Mouse (Mus musculus): Measurements from ENCODE around the gene Ago3. TPM values are rescaled to one million over a fixed set of nuclear protein-coding genes. Genes with fewer than 3 reads are reported as not detected.

Ago3 gene
- polyA plus RNA-seq, 1 experiment from 2014 or later: 15.7 TPM

DNA sequence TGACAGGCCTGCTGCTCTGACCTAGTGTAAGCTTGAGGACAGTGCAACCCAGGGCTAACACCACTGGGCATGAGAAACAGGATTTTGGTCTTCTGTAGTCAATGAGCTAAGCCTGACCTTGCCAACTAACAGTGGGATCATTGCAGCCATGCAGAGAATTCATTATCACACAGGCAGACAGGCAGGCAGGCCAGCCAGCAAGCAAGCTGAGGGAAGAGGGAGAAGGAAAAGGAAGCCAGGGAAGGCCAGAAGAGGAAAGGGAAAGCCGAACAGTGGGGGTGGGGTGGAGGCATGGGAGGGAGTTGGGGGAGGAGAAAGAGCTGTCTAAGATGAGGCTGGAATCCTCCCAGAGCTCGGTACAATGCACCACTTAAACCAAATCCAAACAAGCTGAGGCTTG is 6.9 kb upstream of the Ago3 start:
- no peak for ATAC-seq (replicated peaks; ENCODE audit: insufficient number of reproducible peaks, low FRiP score, low TSS enrichment)
- Histone ChIP-seq H3K4me2 (no peak overlapping the region), H3K9ac (ENCODE audit: low read depth, low read length) (no peak overlapping the region), H3K27me3 (ENCODE audit: control insufficient read depth, insufficient read depth, low read length) (no peaks in the 10 kb centered on the region), H3K27ac (ENCODE audit: low read depth, low read length) (no peak overlapping the region), H3K9me3 (replicated peaks; ENCODE audit: control insufficient read depth, low read length) (no peaks in the 10 kb centered on the region), H3K4me1 (ENCODE audit: control insufficient read depth, insufficient read depth, low read length) (no peaks in the 10 kb centered on the region), H3K4me3 (ENCODE audit: low read depth, low read length) (no peak overlapping the region), H3K36me3 (ENCODE audit: control insufficient read depth, insufficient read depth, low read length) (peaks cover 7% of the 10 kb centered on the region; the same call in 1 of the 2 replicates)
- 36% methylated on average over 2 of the region's 2 CpGs for WGBS (ENCODE audit: insufficient replicate concordance)

DNA sequence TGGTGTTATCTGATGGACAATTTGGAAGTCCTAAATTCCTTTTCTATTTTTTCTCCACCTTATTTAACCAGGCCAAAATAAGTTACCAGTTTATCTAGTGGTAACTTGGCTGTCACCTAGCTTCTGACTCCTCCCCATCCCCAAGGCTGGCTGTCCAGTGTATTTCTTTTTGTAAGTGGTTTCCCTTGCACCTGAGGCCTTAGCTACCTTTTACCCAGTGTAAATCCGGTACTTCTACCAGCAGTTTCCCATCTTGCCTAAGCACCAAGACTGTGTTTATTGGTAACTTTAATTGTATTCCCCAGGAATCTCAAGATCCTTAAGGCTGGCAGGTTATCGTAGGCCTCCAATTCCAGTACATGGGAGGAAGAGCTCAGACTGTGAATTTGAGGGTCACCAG is 4.7 kb upstream of the Ago3 start:
- Histone ChIP-seq H3K4me3 (ENCODE audit: low read depth, low read length) (no peak overlapping the region), H3K9me3 (replicated peaks; ENCODE audit: control insufficient read depth, low read length) (no peaks in the 10 kb centered on the region), H3K4me1 (ENCODE audit: control insufficient read depth, insufficient read depth, low read length) (no peaks in the 10 kb centered on the region), H3K9ac (ENCODE audit: low read depth, low read length) (no peak overlapping the region), H3K4me2 (no peak overlapping the region), H3K27me3 (ENCODE audit: control insufficient read depth, insufficient read depth, low read length) (no peaks in the 10 kb centered on the region), H3K27ac (ENCODE audit: low read depth, low read length) (no peak overlapping the region), H3K36me3 (ENCODE audit: control insufficient read depth, insufficient read depth, low read length) (peaks cover 2% of the 10 kb centered on the region; the same call in 1 of the 2 replicates)
- no peak for ATAC-seq (replicated peaks; ENCODE audit: insufficient number of reproducible peaks, low FRiP score, low TSS enrichment)
- 82% methylated on average over 2 of the region's 2 CpGs for WGBS (ENCODE audit: insufficient replicate concordance)

DNA sequence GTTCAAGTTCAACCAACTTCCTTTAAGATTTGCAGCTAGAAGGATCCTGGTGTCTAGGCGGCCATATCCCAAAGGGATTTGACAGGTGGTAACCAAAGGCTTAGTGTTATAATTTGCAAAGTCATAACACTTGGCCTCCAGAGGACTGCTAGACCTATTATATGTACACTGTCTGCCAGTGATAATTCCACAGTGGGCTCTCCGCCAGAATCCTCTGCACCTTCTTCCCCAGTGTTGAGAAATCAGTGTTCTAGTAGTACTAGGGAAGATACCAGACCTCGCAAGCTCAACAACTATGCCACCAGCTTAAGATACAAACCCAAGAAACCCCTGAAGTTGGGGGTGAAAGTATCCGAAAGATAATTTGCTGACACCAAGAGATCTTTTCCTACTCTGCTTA is 3.8 kb upstream of the Ago3 start:
- H3K4me2 ChIP-seq: no peak overlapping the region
- no peaks in the 10 kb centered on the region for H3K27me3 ChIP-seq (ENCODE audit: control insufficient read depth, insufficient read depth, low read length)
- 85% methylated on average over 4 of the region's 4 CpGs for WGBS (ENCODE audit: insufficient replicate concordance)
- H3K9me3 ChIP-seq (replicated peaks; ENCODE audit: control insufficient read depth, low read length): no peaks in the 10 kb centered on the region
- H3K4me1 ChIP-seq (ENCODE audit: control insufficient read depth, insufficient read depth, low read length): peaks cover 6% of the 10 kb centered on the region; the same call in 1 of the 2 replicates
- no peaks in the 10 kb centered on the region for H3K36me3 ChIP-seq (ENCODE audit: control insufficient read depth, insufficient read depth, low read length)
- H3K27ac ChIP-seq (ENCODE audit: low read depth, low read length): no peak overlapping the region
- ATAC-seq (replicated peaks; ENCODE audit: insufficient number of reproducible peaks, low FRiP score, low TSS enrichment): no peak
- no peak overlapping the region for H3K9ac ChIP-seq (ENCODE audit: low read depth, low read length)
- no peak overlapping the region for H3K4me3 ChIP-seq (ENCODE audit: low read depth, low read length)

DNA sequence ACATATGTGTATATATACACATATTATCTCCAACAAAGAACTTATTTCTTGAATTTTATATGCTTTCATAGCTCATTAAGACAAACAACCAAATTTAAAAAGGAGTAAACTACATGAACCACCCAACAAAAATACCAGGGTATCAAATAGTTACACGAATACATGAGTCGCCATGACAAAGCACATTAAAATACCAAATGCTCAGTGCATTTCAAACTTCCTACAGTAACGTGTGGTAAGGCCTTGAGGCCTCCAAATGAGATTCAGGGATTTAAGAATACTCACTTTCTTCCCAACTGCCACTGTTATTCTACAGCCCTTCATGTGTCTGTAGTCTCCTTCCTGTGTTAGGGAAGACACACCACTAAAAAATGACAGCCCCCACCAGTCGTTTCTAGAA is 2.4 kb upstream of the Ago3 start:
- Histone ChIP-seq H3K4me1 (ENCODE audit: control insufficient read depth, insufficient read depth, low read length) (peaks cover 6% of the 10 kb centered on the region; the same call in 1 of the 2 replicates), H3K27me3 (ENCODE audit: control insufficient read depth, insufficient read depth, low read length) (no peaks in the 10 kb centered on the region), H3K4me2 (no peak overlapping the region), H3K27ac (ENCODE audit: low read depth, low read length) (no peak overlapping the region), H3K9me3 (replicated peaks; ENCODE audit: control insufficient read depth, low read length) (no peaks in the 10 kb centered on the region), H3K36me3 (ENCODE audit: control insufficient read depth, insufficient read depth, low read length) (no peaks in the 10 kb centered on the region), H3K4me3 (ENCODE audit: low read depth, low read length) (no peak overlapping the region), H3K9ac (ENCODE audit: low read depth, low read length) (no peak overlapping the region)
- ATAC-seq (replicated peaks; ENCODE audit: insufficient number of reproducible peaks, low FRiP score, low TSS enrichment): no peak
- WGBS (ENCODE audit: insufficient replicate concordance): 84% methylated on average over 4 of the region's 4 CpGs

DNA sequence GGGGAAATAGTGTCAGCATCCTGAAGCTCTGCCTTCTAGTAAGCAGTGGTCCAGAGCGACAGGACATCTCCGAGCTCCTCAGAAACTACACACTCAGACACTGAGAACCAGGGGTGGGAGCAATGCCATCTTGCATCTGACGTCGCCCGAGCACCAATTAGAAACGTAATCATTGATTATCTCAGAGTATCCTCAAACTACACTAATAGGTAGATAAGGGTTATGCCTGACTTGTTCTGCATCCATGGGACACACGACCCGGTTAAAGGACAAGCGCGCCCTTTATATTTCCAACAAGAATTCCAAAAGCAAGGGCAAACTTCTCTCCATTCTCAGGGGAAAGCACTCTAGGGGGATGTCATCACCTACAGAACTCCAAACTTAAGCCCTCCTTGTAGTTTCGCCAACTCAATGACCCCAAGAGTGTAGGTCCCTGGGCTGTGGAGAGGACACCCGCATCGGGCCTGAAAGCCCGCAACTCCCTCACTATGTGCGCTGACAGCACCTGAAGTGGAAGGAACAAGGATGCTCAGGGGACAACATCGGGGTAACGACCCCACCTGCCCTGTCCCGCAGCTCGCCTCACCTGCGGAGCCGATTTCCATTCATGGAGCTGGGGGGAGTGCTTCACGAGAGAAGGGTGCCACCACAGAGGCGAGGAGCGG is 542 bp downstream of the Ago3 start:
- H3K9me3 ChIP-seq (replicated peaks; ENCODE audit: control insufficient read depth, low read length): no peaks in the 10 kb centered on the region
- peak overlapping the region; percentile 93 for H3K4me2 ChIP-seq
- WGBS (ENCODE audit: insufficient replicate concordance): 2% methylated on average over 24 of the region's 24 CpGs
- peak overlapping the region; percentile 92 for H3K4me3 ChIP-seq (ENCODE audit: low read depth, low read length)
- no peaks in the 10 kb centered on the region for H3K27me3 ChIP-seq (ENCODE audit: control insufficient read depth, insufficient read depth, low read length)
- H3K4me1 ChIP-seq (ENCODE audit: control insufficient read depth, insufficient read depth, low read length): peaks cover 6% of the 10 kb centered on the region; the same call in 1 of the 2 replicates
- peak overlapping the region; percentile 85 for H3K27ac ChIP-seq (ENCODE audit: low read depth, low read length)
- ATAC-seq (replicated peaks; ENCODE audit: insufficient number of reproducible peaks, low FRiP score, low TSS enrichment): peak; percentile 66; the same call in 1 of the 2 replicates
- peak overlapping the region; percentile 83 for H3K9ac ChIP-seq (ENCODE audit: low read depth, low read length)
- H3K36me3 ChIP-seq (ENCODE audit: control insufficient read depth, insufficient read depth, low read length): no peaks in the 10 kb centered on the region

DNA sequence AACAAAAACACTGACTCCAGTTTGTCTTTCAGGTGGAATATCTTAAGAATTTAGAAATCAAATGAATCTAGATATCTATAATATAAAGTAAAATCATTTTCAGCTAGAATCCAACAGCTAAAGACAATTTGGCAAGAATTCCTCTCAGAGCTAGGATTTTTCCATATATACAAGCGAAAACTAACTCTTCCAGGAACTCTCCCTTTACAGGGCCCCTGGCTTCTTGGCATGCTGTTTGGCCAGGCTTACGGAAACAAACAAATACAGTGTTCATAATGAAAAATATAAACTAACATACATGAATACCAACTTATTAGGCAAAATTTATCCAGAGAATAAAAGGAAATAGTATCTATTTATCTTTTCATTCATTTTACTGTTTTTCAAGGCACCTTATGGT is 5.5 kb downstream of the Ago3 start:
- Histone ChIP-seq H3K9me3 (replicated peaks; ENCODE audit: control insufficient read depth, low read length) (no peaks in the 10 kb centered on the region), H3K9ac (ENCODE audit: low read depth, low read length) (no peak overlapping the region), H3K27me3 (ENCODE audit: control insufficient read depth, insufficient read depth, low read length) (no peaks in the 10 kb centered on the region), H3K4me1 (ENCODE audit: control insufficient read depth, insufficient read depth, low read length) (peaks cover 6% of the 10 kb centered on the region; the same call in 1 of the 2 replicates), H3K27ac (ENCODE audit: low read depth, low read length) (no peak overlapping the region), H3K4me3 (ENCODE audit: low read depth, low read length) (no peak overlapping the region), H3K4me2 (no peak overlapping the region), H3K36me3 (ENCODE audit: control insufficient read depth, insufficient read depth, low read length) (no peaks in the 10 kb centered on the region)
- 81% methylated on average over 2 of the region's 2 CpGs for WGBS (ENCODE audit: insufficient replicate concordance)
- ATAC-seq (replicated peaks; ENCODE audit: insufficient number of reproducible peaks, low FRiP score, low TSS enrichment): no peak

DNA sequence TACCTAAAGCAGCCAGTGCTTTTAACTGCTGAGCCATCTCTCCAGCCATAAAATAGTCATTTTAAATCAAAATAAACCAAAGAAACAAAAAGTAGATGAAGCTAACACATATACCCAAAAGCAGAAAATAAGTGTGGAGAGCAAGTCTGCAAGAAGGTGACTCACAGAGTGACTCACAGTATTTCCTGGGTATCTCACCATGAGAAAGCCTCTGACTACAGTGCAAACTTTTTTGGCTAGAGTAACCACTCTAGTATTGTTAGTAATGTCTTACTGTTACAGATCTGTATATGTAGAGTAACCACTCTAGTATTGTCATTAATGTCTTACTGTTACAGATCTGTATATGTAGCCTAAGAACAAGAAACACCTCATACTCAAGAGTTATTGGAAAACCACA is 13.6 kb downstream of the Ago3 start:
- no peak overlapping the region for H3K27ac ChIP-seq (ENCODE audit: low read depth, low read length)
- no peaks in the 10 kb centered on the region for H3K4me1 ChIP-seq (ENCODE audit: control insufficient read depth, insufficient read depth, low read length)
- no peak overlapping the region for H3K4me2 ChIP-seq
- no peak overlapping the region for H3K9ac ChIP-seq (ENCODE audit: low read depth, low read length)
- no peaks in the 10 kb centered on the region for H3K27me3 ChIP-seq (ENCODE audit: control insufficient read depth, insufficient read depth, low read length)
- no peaks in the 10 kb centered on the region; the same call in 1 of the 2 replicates for H3K36me3 ChIP-seq (ENCODE audit: control insufficient read depth, insufficient read depth, low read length)
- H3K4me3 ChIP-seq (ENCODE audit: low read depth, low read length): no peak overlapping the region
- ATAC-seq (replicated peaks; ENCODE audit: insufficient number of reproducible peaks, low FRiP score, low TSS enrichment): no peak
- H3K9me3 ChIP-seq (replicated peaks; ENCODE audit: control insufficient read depth, low read length): no peaks in the 10 kb centered on the region

DNA sequence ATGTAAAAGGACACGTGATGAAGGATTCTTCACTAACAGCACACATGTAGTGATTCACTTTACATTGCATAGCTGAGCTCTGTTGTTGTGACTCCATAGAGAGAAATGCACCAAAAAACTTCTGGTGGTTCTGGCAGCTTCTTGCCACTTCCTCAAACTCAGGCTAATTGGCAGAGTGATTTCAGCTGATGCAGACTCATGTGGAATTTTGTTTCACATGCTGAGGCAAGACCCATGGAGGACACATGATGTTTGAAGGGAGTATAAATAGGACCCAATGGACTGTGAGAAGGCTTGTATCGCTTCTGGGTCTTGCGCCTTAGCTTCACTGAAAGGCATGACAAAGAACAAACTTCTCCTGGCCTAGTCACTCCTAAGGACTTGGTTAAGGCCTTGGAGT is 16.8 kb downstream of the Ago3 start:
- H3K27me3 ChIP-seq (ENCODE audit: control insufficient read depth, insufficient read depth, low read length): no peaks in the 10 kb centered on the region
- H3K4me1 ChIP-seq (ENCODE audit: control insufficient read depth, insufficient read depth, low read length): no peaks in the 10 kb centered on the region
- no peaks in the 10 kb centered on the region; the same call in 1 of the 2 replicates for H3K36me3 ChIP-seq (ENCODE audit: control insufficient read depth, insufficient read depth, low read length)
- H3K4me2 ChIP-seq: no peak overlapping the region
- H3K9me3 ChIP-seq (replicated peaks; ENCODE audit: control insufficient read depth, low read length): no peaks in the 10 kb centered on the region
- no peak overlapping the region for H3K4me3 ChIP-seq (ENCODE audit: low read depth, low read length)
- no peak overlapping the region for H3K27ac ChIP-seq (ENCODE audit: low read depth, low read length)
- H3K9ac ChIP-seq (ENCODE audit: low read depth, low read length): no peak overlapping the region
- 84% methylated on average over 3 of the region's 3 CpGs for WGBS (ENCODE audit: insufficient replicate concordance)
- no peak for ATAC-seq (replicated peaks; ENCODE audit: insufficient number of reproducible peaks, low FRiP score, low TSS enrichment)

DNA sequence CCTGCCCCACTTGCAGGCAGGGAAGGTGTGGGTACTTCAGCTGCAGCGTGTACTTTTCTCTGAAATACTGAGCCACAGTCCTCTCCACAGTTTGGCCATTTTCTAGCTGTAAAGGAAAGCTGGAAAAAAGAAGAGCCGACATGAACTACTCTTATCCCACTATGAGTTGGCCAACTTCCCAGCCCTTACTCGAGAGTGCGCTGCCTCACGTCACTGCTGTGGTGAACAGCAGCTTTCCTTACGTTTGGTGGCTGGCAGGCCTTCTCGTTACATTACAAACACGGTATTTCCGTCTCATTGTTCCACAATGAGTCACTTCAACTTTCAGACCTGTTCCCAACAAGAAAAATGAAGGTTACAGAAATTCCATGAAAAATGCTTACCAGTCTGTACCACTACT is 57.9 kb downstream of the Ago3 start:
- ATAC-seq (replicated peaks; ENCODE audit: insufficient number of reproducible peaks, low FRiP score, low TSS enrichment): no peak

More for the DNA sequence above, 57.9 kb downstream of the Ago3 start:
- no peaks in the 10 kb centered on the region for H3K36me3 ChIP-seq (ENCODE audit: control insufficient read depth, insufficient read depth, low read length)
- no peaks in the 10 kb centered on the region for H3K9me3 ChIP-seq (replicated peaks; ENCODE audit: control insufficient read depth, low read length)
- no peaks in the 10 kb centered on the region for H3K4me1 ChIP-seq (ENCODE audit: control insufficient read depth, insufficient read depth, low read length)
- 76% methylated on average over 9 of the region's 9 CpGs for WGBS (ENCODE audit: insufficient replicate concordance)
- no peak overlapping the region for H3K27ac ChIP-seq (ENCODE audit: low read depth, low read length)
- H3K27me3 ChIP-seq (ENCODE audit: control insufficient read depth, insufficient read depth, low read length): no peaks in the 10 kb centered on the region
- H3K9ac ChIP-seq (ENCODE audit: low read depth, low read length): no peak overlapping the region
- H3K4me3 ChIP-seq (ENCODE audit: low read depth, low read length): no peak overlapping the region
- no peak overlapping the region for H3K4me2 ChIP-seq
